Mouse (Mus musculus) retina, adult 2 months (tissue): ENCODE measurements at regions not wholly inside any gene's neighbourhood (a gene's known extent, or its start where the extent isn't known, plus 50 kb on each side); places are given as distances from the start of the nearest gene placed in this dataset.

Experiments used
- DNase-seq: peaks from one replicate; pipeline ENCODE4 v3.0.0-alpha.2; 2012; ENCODE audit warnings: low read depth, low spot score

GRCm38 (mm10) chr4:150769043-150769442 is 84.7 kb upstream of the Errfi1 start:
- no peak for DNase-seq

- DNase-seq: no peak
Observed at GRCm38 (mm10) chr4:150758467-150759237, 95.1 kb upstream of the Errfi1 start.

- DNase-seq: no peak
Observed at GRCm38 (mm10) chr4:150757815-150758426, 95.8 kb upstream of the Errfi1 start.

GRCm38 (mm10) chr4:150757291-150757741 is 96.4 kb upstream of the Errfi1 start:
- DNase-seq: no peak

GRCm38 (mm10) chr4:150755446-150755845 is 98.3 kb upstream of the Errfi1 start:
- DNase-seq: no peak

- no peak for DNase-seq
Observed at GRCm38 (mm10) chr4:150752151-150752550, 100.2 kb upstream of the Slc45a1 start.

- DNase-seq: no peak
Observed at GRCm38 (mm10) chr4:150750445-150751213, 98.7 kb upstream of the Slc45a1 start.

- no peak for DNase-seq
Observed at GRCm38 (mm10) chr4:150749066-150749465, 97.1 kb upstream of the Slc45a1 start.

GRCm38 (mm10) chr4:150748099-150749000 is 96.4 kb upstream of the Slc45a1 start:
- no peak for DNase-seq

- no peak for DNase-seq
Observed at GRCm38 (mm10) chr4:150746430-150746923, 94.5 kb upstream of the Slc45a1 start.

- DNase-seq: peak; percentile 26
Observed at GRCm38 (mm10) chr4:150745529-150746429, 93.8 kb upstream of the Slc45a1 start.

- DNase-seq: no peak
Observed at GRCm38 (mm10) chr4:150743508-150743907, 91.5 kb upstream of the Slc45a1 start.

GRCm38 (mm10) chr4:150743103-150743502 is 91.1 kb upstream of the Slc45a1 start:
- DNase-seq: no peak

- no peak for DNase-seq
Observed at GRCm38 (mm10) chr4:150741810-150742209, 89.8 kb upstream of the Slc45a1 start.

GRCm38 (mm10) chr4:150740167-150740566 is 88.2 kb upstream of the Slc45a1 start:
- DNase-seq: no peak

GRCm38 (mm10) chr4:150738736-150739135 is 86.8 kb upstream of the Slc45a1 start:
- no peak for DNase-seq

GRCm38 (mm10) chr4:150730061-150730812 is 78.3 kb upstream of the Slc45a1 start:
- no peak for DNase-seq

- DNase-seq: no peak
Observed at GRCm38 (mm10) chr4:150726539-150726938, 74.6 kb upstream of the Slc45a1 start.

GRCm38 (mm10) chr4:150726136-150726480 is 74.1 kb upstream of the Slc45a1 start:
- no peak for DNase-seq
